Mouse (Mus musculus): Measurements from ENCODE around the gene Trmt2b. TPM values are rescaled to one million over a fixed set of nuclear protein-coding genes. Genes with fewer than 3 reads are reported as not detected.

Gene Trmt2b
- total and polyA plus RNA-seq, 2 experiments, result 10.0 to 27.3 TPM

DNA sequence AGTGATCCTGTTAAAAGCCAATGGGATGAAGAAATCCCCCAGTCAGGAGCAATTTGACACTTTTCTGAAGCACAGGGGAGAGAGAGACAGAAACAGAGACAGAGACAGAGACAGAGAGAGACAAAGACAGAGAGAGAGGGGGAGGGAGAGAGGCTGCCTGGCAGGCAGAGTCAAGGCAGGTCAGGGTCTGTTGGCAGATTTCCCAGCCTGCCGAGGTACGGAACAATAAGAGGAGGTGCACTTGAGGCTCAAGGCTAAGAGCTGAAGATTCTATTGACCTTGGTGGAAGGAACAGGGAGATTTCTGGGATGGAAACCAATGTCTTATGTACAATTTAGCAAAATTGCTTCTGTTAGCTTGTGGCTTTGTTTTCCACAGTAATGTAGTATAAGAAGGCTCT is 28.6 kb downstream of the Trmt2b start:
- no peak overlapping the region for H3K4me3 ChIP-seq (ENCODE audit: insufficient read depth, low read depth, low read length)

GRCm38 (mm10) chrX:134245946-134246345 is 30.8 kb downstream of the Trmt2b start:
- Histone ChIP-seq H3K9ac (ENCODE audit: low read depth, low read length) (no peak overlapping the region), H3K4me1 (ENCODE audit: control insufficient read depth, insufficient read depth, low read length) (no peaks in the 10 kb centered on the region), H3K27me3 (ENCODE audit: control insufficient read depth, insufficient read depth, low read length) (no peaks in the 10 kb centered on the region), H3K36me3 (ENCODE audit: control insufficient read depth, insufficient read depth, low read length) (peaks cover 7% of the 10 kb centered on the region; the same call in 1 of the 2 replicates), H3K27ac (replicated peaks; ENCODE audit: insufficient read depth, low read depth, low read length) (no peak overlapping the region), H3K4me3 (ENCODE audit: insufficient read depth, low read depth, low read length) (no peak overlapping the region), H3K79me2 (ENCODE audit: control insufficient read depth, insufficient read depth, low read length) (no peaks in the 10 kb centered on the region)
- WGBS, result 88% methylated on average over 10 of the region's 10 CpGs
- DNase-seq (ENCODE audit: extremely low read depth, low read depth, low spot score), result no peak
- TF ChIP-seq CTCF (IDR thresholded peaks at IDR 0.05; ENCODE audit: low read depth, low read length) (no peak), POLR2A (IDR thresholded peaks at IDR 0.05; ENCODE audit: extremely low read depth, insufficient read depth, low read length) (no peak)

More for the DNA sequence above, 28.6 kb downstream of the Trmt2b start:
- Histone ChIP-seq H3K9ac (ENCODE audit: low read depth, low read length) (no peak overlapping the region), H3K4me1 (ENCODE audit: control insufficient read depth, insufficient read depth, low read length) (no peaks in the 10 kb centered on the region), H3K27me3 (ENCODE audit: control insufficient read depth, insufficient read depth, low read length) (no peaks in the 10 kb centered on the region), H3K27ac (replicated peaks; ENCODE audit: insufficient read depth, low read depth, low read length) (no peak overlapping the region), H3K79me2 (ENCODE audit: control insufficient read depth, insufficient read depth, low read length) (no peaks in the 10 kb centered on the region), H3K36me3 (ENCODE audit: control insufficient read depth, insufficient read depth, low read length) (peaks cover 4% of the 10 kb centered on the region; the same call in 1 of the 2 replicates)
- no peak for DNase-seq (ENCODE audit: extremely low read depth, low read depth, low spot score)
- no peak for TF ChIP-seq CTCF (IDR thresholded peaks at IDR 0.05; ENCODE audit: low read depth, low read length)
- 25% methylated on average over 2 of the region's 2 CpGs for WGBS

DNA sequence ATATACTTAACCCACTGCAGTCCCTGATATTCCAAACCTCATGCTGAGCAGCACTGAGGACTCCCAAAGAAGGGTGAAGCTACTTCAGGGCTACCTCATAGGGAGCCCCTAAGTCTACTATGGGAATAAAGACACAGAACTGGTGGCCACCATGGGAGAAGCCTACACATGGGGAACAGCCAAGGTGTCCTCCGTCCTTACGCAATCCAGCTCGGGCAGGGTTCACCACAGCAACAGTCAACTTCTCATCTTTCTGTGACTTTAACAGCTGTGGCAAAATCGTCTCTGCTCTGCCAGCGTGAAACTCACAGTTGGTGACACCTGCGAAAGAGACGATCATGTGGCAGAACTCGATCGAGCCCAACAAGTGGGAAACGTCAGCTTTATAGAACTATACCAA is 38.5 kb downstream of the Trmt2b start:
- peak; percentile 28 for DNase-seq (ENCODE audit: extremely low read depth, low read depth, low spot score)
- Histone ChIP-seq H3K79me2 (ENCODE audit: control insufficient read depth, insufficient read depth, low read length) (no peaks in the 10 kb centered on the region), H3K27me3 (ENCODE audit: control insufficient read depth, insufficient read depth, low read length) (no peaks in the 10 kb centered on the region), H3K9ac (ENCODE audit: low read depth, low read length) (no peak overlapping the region), H3K4me3 (ENCODE audit: insufficient read depth, low read depth, low read length) (no peak overlapping the region), H3K4me1 (ENCODE audit: control insufficient read depth, insufficient read depth, low read length) (no peaks in the 10 kb centered on the region), H3K36me3 (ENCODE audit: control insufficient read depth, insufficient read depth, low read length) (peaks cover 12% of the 10 kb centered on the region), H3K27ac (replicated peaks; ENCODE audit: insufficient read depth, low read depth, low read length) (no peak overlapping the region)
- TF ChIP-seq POLR2A (IDR thresholded peaks at IDR 0.05; ENCODE audit: extremely low read depth, insufficient read depth, low read length) (no peak), CTCF (IDR thresholded peaks at IDR 0.05; ENCODE audit: low read depth, low read length) (no peak)
- 60% methylated on average over 10 of the region's 10 CpGs for WGBS

- Histone ChIP-seq H3K27me3 (ENCODE audit: control insufficient read depth, insufficient read depth, low read length) (no peaks in the 10 kb centered on the region), H3K27ac (replicated peaks; ENCODE audit: insufficient read depth, low read depth, low read length) (no peak overlapping the region), H3K36me3 (ENCODE audit: control insufficient read depth, insufficient read depth, low read length) (peaks cover 3% of the 10 kb centered on the region; the same call in 1 of the 2 replicates), H3K9ac (ENCODE audit: low read depth, low read length) (no peak overlapping the region), H3K79me2 (ENCODE audit: control insufficient read depth, insufficient read depth, low read length) (no peaks in the 10 kb centered on the region), H3K4me3 (ENCODE audit: insufficient read depth, low read depth, low read length) (no peak overlapping the region), H3K4me1 (ENCODE audit: control insufficient read depth, insufficient read depth, low read length) (no peaks in the 10 kb centered on the region)
- no peak for TF ChIP-seq POLR2A (IDR thresholded peaks at IDR 0.05; ENCODE audit: extremely low read depth, insufficient read depth, low read length)
- TF ChIP-seq CTCF (IDR thresholded peaks at IDR 0.05; ENCODE audit: low read depth, low read length), result no peak
- DNase-seq (ENCODE audit: extremely low read depth, low read depth, low spot score), result no peak
- WGBS, result 100% methylated on average over 1 of the region's 1 CpGs
These were observed 43.7 kb downstream of the Trmt2b start for GRCm38 (mm10) chrX:134233048-134233447.

DNA sequence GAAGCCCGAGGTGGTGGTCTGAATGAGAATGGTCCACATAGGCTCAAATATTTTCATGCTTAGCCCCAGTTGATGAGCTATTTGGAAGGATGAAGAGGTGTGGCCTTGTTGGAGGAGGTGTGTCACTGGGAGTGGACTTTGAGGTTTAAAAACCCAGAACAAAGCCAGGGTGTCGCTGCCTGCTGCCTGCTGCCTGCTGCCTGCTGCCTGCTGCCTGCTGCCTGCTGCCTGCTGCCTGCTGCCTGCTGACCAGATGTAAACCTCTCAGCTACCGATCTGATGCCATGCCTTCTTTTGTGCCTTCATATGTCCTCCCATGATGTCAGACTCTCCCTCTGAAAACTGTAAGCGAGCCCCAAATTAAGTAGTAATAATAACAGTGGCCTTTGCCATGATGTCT is 54.9 kb downstream of the Trmt2b start, which contains the start of gene Nox1:
Gene Nox1, minus strand, starts transcription at position 101 of the 400 bp plus-strand sequence.
- no peak within 1 kb of the TSS for H3K9ac ChIP-seq (ENCODE audit: low read depth, low read length)
- no peaks in the 10 kb centered on the region for H3K27me3 ChIP-seq (ENCODE audit: control insufficient read depth, insufficient read depth, low read length)
- no peaks in the 10 kb centered on the region for H3K4me1 ChIP-seq (ENCODE audit: control insufficient read depth, insufficient read depth, low read length)
- WGBS, result 76% methylated on average over 4 of the region's 4 CpGs
- no peaks in the 10 kb centered on the region for H3K79me2 ChIP-seq (ENCODE audit: control insufficient read depth, insufficient read depth, low read length)
- no peak for TF ChIP-seq POLR2A (IDR thresholded peaks at IDR 0.05; ENCODE audit: extremely low read depth, insufficient read depth, low read length)
- TF ChIP-seq CTCF (IDR thresholded peaks at IDR 0.05; ENCODE audit: low read depth, low read length), result no peak
- H3K27ac ChIP-seq (replicated peaks; ENCODE audit: insufficient read depth, low read depth, low read length), result no peak within 1 kb of the TSS
- DNase-seq (ENCODE audit: extremely low read depth, low read depth, low spot score), result peak; percentile 1
- no peak within 1 kb of the TSS for H3K4me3 ChIP-seq (ENCODE audit: insufficient read depth, low read depth, low read length)
- H3K36me3 ChIP-seq (ENCODE audit: control insufficient read depth, insufficient read depth, low read length), result peaks cover 10% of the 10 kb centered on the region

DNA sequence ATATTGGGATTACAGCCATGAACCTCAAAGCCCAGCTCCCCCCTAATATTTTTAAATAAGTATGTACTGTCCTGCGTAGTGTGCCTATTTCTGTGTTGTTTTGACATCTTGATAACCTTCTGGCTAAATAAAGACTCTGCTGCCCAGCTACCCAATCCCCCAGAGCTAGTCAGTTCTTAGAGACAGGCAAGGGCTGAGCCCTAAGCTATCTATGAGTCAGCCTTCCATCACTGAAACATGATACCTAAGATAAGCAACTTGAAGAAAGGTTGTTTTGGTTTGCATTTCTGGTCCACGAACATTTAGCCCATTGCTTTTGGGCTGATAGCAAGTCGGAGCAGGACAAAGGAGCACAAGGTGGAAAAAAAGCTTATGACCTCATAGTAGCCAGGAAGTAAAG is 56.2 kb downstream of the Trmt2b start:
- 67% methylated on average over 3 of the region's 3 CpGs for WGBS
- no peaks in the 10 kb centered on the region for H3K79me2 ChIP-seq (ENCODE audit: control insufficient read depth, insufficient read depth, low read length)
- no peak overlapping the region for H3K9ac ChIP-seq (ENCODE audit: low read depth, low read length)
- DNase-seq (ENCODE audit: extremely low read depth, low read depth, low spot score), result no peak
- H3K36me3 ChIP-seq (ENCODE audit: control insufficient read depth, insufficient read depth, low read length), result peaks cover 10% of the 10 kb centered on the region
- no peak overlapping the region for H3K4me3 ChIP-seq (ENCODE audit: insufficient read depth, low read depth, low read length)
- no peak for TF ChIP-seq CTCF (IDR thresholded peaks at IDR 0.05; ENCODE audit: low read depth, low read length)
- TF ChIP-seq POLR2A (IDR thresholded peaks at IDR 0.05; ENCODE audit: extremely low read depth, insufficient read depth, low read length), result no peak
- H3K27ac ChIP-seq (replicated peaks; ENCODE audit: insufficient read depth, low read depth, low read length), result no peak overlapping the region
- no peaks in the 10 kb centered on the region for H3K27me3 ChIP-seq (ENCODE audit: control insufficient read depth, insufficient read depth, low read length)
- H3K4me1 ChIP-seq (ENCODE audit: control insufficient read depth, insufficient read depth, low read length), result no peaks in the 10 kb centered on the region

Measured in liver, adult 2 months (tissue).